Mouse (Mus musculus) myocyte (in vitro differentiated cells): ENCODE results near the gene Fabp1. TPM values are rescaled to one million over a fixed set of nuclear protein-coding genes. Genes with fewer than 3 reads are reported as not detected.

Source experiments
- H3K27me3 ChIP-seq: one replicate; pipeline ENCODE4 v1.6.1; 2011; ENCODE audit not compliant: control insufficient read depth, insufficient read depth, insufficient read length
- H3K36me3 ChIP-seq: one replicate; pipeline ENCODE4 v1.6.1; 2011; ENCODE audit not compliant: control insufficient read depth, insufficient read depth
- H3K4me2 ChIP-seq: one replicate; pipeline ENCODE4 v1.6.1; 2011; ENCODE audit warnings: low read depth, control low read depth
- H3K4me3 ChIP-seq: one replicate; pipeline ENCODE4 v1.5.1; 2011; ENCODE audit warnings: mild to moderate bottlenecking, control low read depth, moderate library complexity
- H3K79me2 ChIP-seq: one replicate; pipeline ENCODE4 v1.6.1; 2011; ENCODE audit not compliant: control insufficient read depth, insufficient read depth
- H3ac ChIP-seq: one replicate; pipeline ENCODE4 v1.6.1; 2011; ENCODE audit not compliant: control insufficient read depth, insufficient read length
- CEBPB ChIP-seq: IDR thresholded peaks from 2 replicates; pipeline ENCODE4 v1.6.1; 2011; ENCODE audit warnings: mild to moderate bottlenecking, moderate library complexity; ENCODE audit not compliant: poor library complexity, insufficient read depth, severe bottlenecking
- E2F4 ChIP-seq: IDR thresholded peaks from one replicate; pipeline ENCODE4 v1.6.1; 2011; ENCODE audit warnings: mild to moderate bottlenecking, control low read depth, moderate library complexity; ENCODE audit not compliant: insufficient read depth
- MAX ChIP-seq: IDR thresholded peaks from one replicate; pipeline ENCODE4 v1.6.1; 2011; ENCODE audit warnings: low read depth, mild to moderate bottlenecking, control low read depth
- MYOD1 ChIP-seq, 3 experiments: IDR thresholded peaks; one replicate each; pipeline ENCODE4 v1.6.1; 2011; ENCODE audit warnings: control low read depth in 2 of 3, low read depth in 2 of 3, mild to moderate bottlenecking in 2 of 3, moderate library complexity in 1 of 3; ENCODE audit not compliant: insufficient read length in 2 of 3, control insufficient read depth in 1 of 3
- MYOG ChIP-seq, 3 experiments: IDR thresholded peaks; one replicate each; pipeline ENCODE4 v1.6.1; 2011; ENCODE audit warnings: control low read depth in 2 of 3, low read depth in 2 of 3, mild to moderate bottlenecking in 2 of 3; ENCODE audit not compliant: insufficient read length in 2 of 3, control insufficient read depth in 1 of 3, insufficient read depth in 1 of 3
- POLR2A ChIP-seq: IDR thresholded peaks from one replicate; pipeline ENCODE4 v1.6.1; 2011; ENCODE audit warnings: low read depth, mild to moderate bottlenecking, control low read depth, moderate library complexity; ENCODE audit not compliant: insufficient read length
- POLR2AphosphoS2 ChIP-seq: IDR thresholded peaks from one replicate; pipeline ENCODE4 v1.6.1; 2011; ENCODE audit warnings: low read depth, control low read depth; ENCODE audit not compliant: insufficient read length
- REST ChIP-seq: IDR thresholded peaks from one replicate; pipeline ENCODE4 v1.6.1; 2011; ENCODE audit warnings: mild to moderate bottlenecking, control low read depth, moderate library complexity; ENCODE audit not compliant: insufficient read depth, insufficient read length
- SRF ChIP-seq: IDR thresholded peaks from one replicate; pipeline ENCODE4 v1.6.1; 2011; ENCODE audit warnings: low read depth; ENCODE audit not compliant: control insufficient read depth, insufficient read length
- TCF12 ChIP-seq: IDR thresholded peaks from one replicate; pipeline ENCODE4 v1.6.1; 2011; ENCODE audit warnings: mild to moderate bottlenecking, control low read depth; ENCODE audit not compliant: poor library complexity, insufficient read depth, severe bottlenecking
- TCF3 ChIP-seq: IDR thresholded peaks from one replicate; pipeline ENCODE4 v1.6.1; 2011; ENCODE audit warnings: low read depth, control low read depth; ENCODE audit not compliant: insufficient read length
- USF1 ChIP-seq: IDR thresholded peaks from one replicate; pipeline ENCODE4 v1.6.1; 2011; ENCODE audit warnings: low read depth, mild to moderate bottlenecking, control low read depth, moderate library complexity
- polyA plus RNA-seq: library from polyadenylated mRNA; unstranded; fragments of >200 nt; fragmentation: generic; extraction: Trizol; gene quantifications from one replicate; pipeline ENCODE4 v1.2.1, GENCODE M21; 2012; ENCODE audit warnings: missing spikeins

Fabp1 gene
- polyA plus RNA-seq, 1 experiment, result not detected

DNA sequence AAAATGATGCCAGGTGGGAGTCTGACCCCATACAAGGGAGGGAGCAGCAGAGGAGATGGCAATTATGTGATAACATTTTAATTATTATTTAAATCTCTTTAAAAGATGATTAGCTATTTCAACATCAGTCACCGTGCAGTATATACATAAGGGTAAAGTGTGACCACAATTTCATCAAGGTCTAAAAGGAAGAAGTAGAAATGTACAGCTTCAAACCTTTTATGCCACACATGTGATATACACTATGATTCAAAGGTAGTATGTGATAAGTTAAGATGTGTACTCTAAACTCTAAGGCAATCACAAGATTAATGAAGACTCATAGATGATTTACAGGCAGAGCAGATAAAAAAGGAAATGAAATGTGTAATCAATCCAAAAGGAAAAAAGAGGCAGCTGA lies 19.0 kb upstream of the Fabp1 start:
- no peaks in the 10 kb centered on the region for H3K36me3 ChIP-seq
- H3K27me3 ChIP-seq, result peaks cover 12% of the 10 kb centered on the region
- TF ChIP-seq POLR2AphosphoS2 (no peak), TCF3 (no peak), TCF12 (no peak), POLR2A (no peak), MYOG (IDR thresholded peaks at IDR 0.05; ENCODE audit: control insufficient read depth in 1 of 3, insufficient read depth in 1 of 3, insufficient read length in 2 of 3, low read depth in 2 of 3) (no peak), MYOD1 (IDR thresholded peaks at IDR 0.05; ENCODE audit: control insufficient read depth in 1 of 3, insufficient read length in 2 of 3, low read depth in 2 of 3) (no peak), MAX (no peak), E2F4 (no peak), SRF (no peak), CEBPB (no peak), USF1 (no peak), REST (no peak)
- H3ac ChIP-seq, result no peak overlapping the region
- no peak overlapping the region for H3K4me3 ChIP-seq
- H3K4me2 ChIP-seq, result no peak overlapping the region
- no peaks in the 10 kb centered on the region for H3K79me2 ChIP-seq

GRCm38 (mm10) chr6:71184941-71185604 lies 14.6 kb upstream of the Fabp1 start:
- H3K79me2 ChIP-seq, result no peaks in the 10 kb centered on the region
- H3K4me2 ChIP-seq, result no peak overlapping the region
- H3K27me3 ChIP-seq, result peaks cover 17% of the 10 kb centered on the region
- no peak overlapping the region for H3ac ChIP-seq
- H3K36me3 ChIP-seq, result no peaks in the 10 kb centered on the region
- no peak overlapping the region for H3K4me3 ChIP-seq
- TF ChIP-seq TCF3, result no peak
- no peak for TF ChIP-seq MYOG (IDR thresholded peaks at IDR 0.05; ENCODE audit: control insufficient read depth in 1 of 3, insufficient read depth in 1 of 3, insufficient read length in 2 of 3, low read depth in 2 of 3)

- H3K4me2 ChIP-seq, result no peak overlapping the region
- no peak for TF ChIP-seq REST
- TF ChIP-seq E2F4, result no peak
- no peak for TF ChIP-seq TCF12
- no peak for TF ChIP-seq USF1
- TF ChIP-seq MYOD1 (IDR thresholded peaks at IDR 0.05; ENCODE audit: control insufficient read depth in 1 of 3, insufficient read length in 2 of 3, low read depth in 2 of 3), result no peak
- no peak for TF ChIP-seq MYOG (IDR thresholded peaks at IDR 0.05; ENCODE audit: control insufficient read depth in 1 of 3, insufficient read depth in 1 of 3, insufficient read length in 2 of 3, low read depth in 2 of 3)
- no peak for TF ChIP-seq POLR2AphosphoS2
- H3K4me3 ChIP-seq, result no peak overlapping the region
- H3ac ChIP-seq, result no peak overlapping the region
- H3K27me3 ChIP-seq, result peaks cover 5% of the 10 kb centered on the region
- no peaks in the 10 kb centered on the region for H3K79me2 ChIP-seq
- H3K36me3 ChIP-seq, result no peaks in the 10 kb centered on the region
Measured at GRCm38 (mm10) chr6:71189578-71189977, 10.0 kb upstream of the Fabp1 start.

DNA sequence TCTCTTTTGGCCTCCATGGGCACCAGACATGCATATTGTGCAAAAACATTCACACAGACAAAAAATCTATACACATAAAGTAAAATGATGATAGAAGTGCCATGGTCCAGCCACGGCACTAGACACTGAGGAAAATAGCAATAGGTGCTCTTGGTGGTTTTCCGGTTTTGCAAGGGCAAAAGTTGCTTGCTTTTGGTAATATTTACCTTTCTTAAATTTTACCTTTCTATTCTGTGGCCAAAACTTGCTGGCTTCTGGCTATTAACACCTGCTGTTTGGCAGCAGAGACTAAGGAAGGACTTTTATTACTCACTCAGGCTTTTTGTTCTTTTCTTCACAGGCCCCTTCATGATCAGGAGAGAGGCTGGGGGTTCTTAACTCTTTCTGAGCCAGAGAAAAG lies 9.1 kb upstream of the Fabp1 start:
- Histone ChIP-seq H3K27me3 (peaks cover 5% of the 10 kb centered on the region), H3K79me2 (no peaks in the 10 kb centered on the region), H3K36me3 (no peaks in the 10 kb centered on the region), H3K4me2 (no peak overlapping the region), H3ac (no peak overlapping the region), H3K4me3 (no peak overlapping the region)
- TF ChIP-seq POLR2AphosphoS2 (no peak), TCF12 (no peak), TCF3 (no peak), E2F4 (no peak), MAX (no peak), REST (no peak), POLR2A (no peak)

- Histone ChIP-seq H3K79me2 (no peaks in the 10 kb centered on the region), H3K27me3 (no peaks in the 10 kb centered on the region), H3K4me2 (no peak overlapping the region), H3ac (no peak overlapping the region), H3K36me3 (no peaks in the 10 kb centered on the region), H3K4me3 (no peak overlapping the region)
- TF ChIP-seq MYOG (IDR thresholded peaks at IDR 0.05; ENCODE audit: control insufficient read depth in 1 of 3, insufficient read depth in 1 of 3, insufficient read length in 2 of 3, low read depth in 2 of 3), result no peak
- TF ChIP-seq POLR2AphosphoS2, result no peak
- no peak for TF ChIP-seq USF1
- no peak for TF ChIP-seq SRF
- TF ChIP-seq TCF3, result no peak
- TF ChIP-seq REST, result no peak
- no peak for TF ChIP-seq MAX
- TF ChIP-seq POLR2A, result no peak
- no peak for TF ChIP-seq TCF12
- TF ChIP-seq MYOD1 (IDR thresholded peaks at IDR 0.05; ENCODE audit: control insufficient read depth in 1 of 3, insufficient read length in 2 of 3, low read depth in 2 of 3), result no peak
- TF ChIP-seq CEBPB, result no peak
- TF ChIP-seq E2F4, result no peak
Measured at GRCm38 (mm10) chr6:71193151-71193740, 6.4 kb upstream of the Fabp1 start.
